8 mouse cellular contexts compared by ENCODE assay signal in genomic region chr11:44617734-44618586, GRCm38 (mm10). TPM values are rescaled to one million over a fixed set of nuclear protein-coding genes. Genes with fewer than 3 reads are reported as not detected.
A peak's percentile ranks its signal among the peaks of the same experiment; 100 is the strongest.
DNase-seq lines count a peak whose midpoint lies in the region; ATAC-seq and TF ChIP-seq lines count a peak whose summit lies in the region.

No protein-coding gene starts in this region.

- H3K4me1 ChIP-seq in cerebellum, adult 2 months (ENCODE audit: control insufficient read depth, insufficient read depth, low read length) = no peaks in the 10 kb centered on the region
- H3K4me1 ChIP-seq in hindbrain, embryonic 14.5 days (replicated peaks; ENCODE audit: control insufficient read depth, insufficient read depth, low read length) = peaks cover 24% of the 10 kb centered on the region

- DNase-seq in kidney, adult 11 months = peak; percentile 12
- no peak for DNase-seq in kidney, adult 9 months
- DNase-seq in cerebellum, adult 2 months = peak; percentile 72 to 78
- DNase-seq in frontal cortex, postnatal 36 days (ENCODE audit: low spot score in 2 of 2) = peak; percentile 39 to 48
- DNase-seq in hindbrain, embryonic 14.5 days (ENCODE audit: low spot score) = peak; percentile 65
- peak; percentile 46 for DNase-seq in liver
- DNase-seq in neural tube, embryonic 10.5 days (ENCODE audit: extremely low spot score, low spot score) = peak; percentile 79
- DNase-seq in thymus, postnatal 25 days = peak; percentile 46

- peak overlapping the region; percentile 97 for H3K9ac ChIP-seq in hindbrain, embryonic 14.5 days

- no peaks in the 10 kb centered on the region for H3K27me3 ChIP-seq in cerebellum, adult 2 months (ENCODE audit: control insufficient read depth, insufficient read depth, low read length)
- peaks cover 7% of the 10 kb centered on the region; the same call in 1 of the 2 replicates for H3K27me3 ChIP-seq in hindbrain, embryonic 14.5 days (ENCODE audit: control insufficient read depth, insufficient read depth, low read length)

- peak overlapping the region; percentile 89 for H3K4me3 ChIP-seq in cerebellum, adult 2 months (replicated peaks; ENCODE audit: insufficient read depth, low read depth, low read length)
- H3K4me3 ChIP-seq in hindbrain, embryonic 14.5 days (replicated peaks; ENCODE audit: low read length) = peak overlapping the region; percentile 80

- TF ChIP-seq POLR2A in cerebellum, adult 2 months (IDR thresholded peaks at IDR 0.05; ENCODE audit: borderline replicate concordance, insufficient read depth, low read length) = no peak

- no peaks in the 10 kb centered on the region for H3K9me3 ChIP-seq in hindbrain, embryonic 14.5 days (ENCODE audit: control insufficient read depth, low read length)

- ATAC-seq in hindbrain, embryonic 14.5 days (ENCODE audit: low FRiP score) = 0 out of 2 replicates have a peak, but pooled peaks have one; percentile 28

- peak overlapping the region; percentile 92 for H3K27ac ChIP-seq in cerebellum, adult 2 months (ENCODE audit: insufficient read depth, low read length)
- H3K27ac ChIP-seq in hindbrain, embryonic 14.5 days = peak overlapping the region; percentile 96

- WGBS in cerebellum, adult 2 months = under 1% methylated on average over 55 of the region's 55 CpGs
- WGBS in hindbrain, embryonic 14.5 days = under 1% methylated on average over 55 of the region's 55 CpGs

- no peak for TF ChIP-seq CTCF in cerebellum, adult 2 months (IDR thresholded peaks at IDR 0.05; ENCODE audit: borderline replicate concordance, insufficient read depth, low read depth, low read length)

- no peaks in the 10 kb centered on the region for H3K36me3 ChIP-seq in hindbrain, embryonic 14.5 days (replicated peaks; ENCODE audit: control insufficient read depth, insufficient read depth)

- peak overlapping the region; percentile 60 for H3K4me2 ChIP-seq in hindbrain, embryonic 14.5 days (replicated peaks)

RNA-seq across cellular contexts. Expression of gene Ebf1, which starts 0.8 kb away (rescaled TPM):
- 24.9 and 26.2 TPM in 2 replicates for polyA plus RNA-seq in cerebellum, adult 2 months (2012; rRNA removed)
- polyA plus RNA-seq in hindbrain, embryonic 14.5 days (2014; fragmentation: Nextera tagmentation; extraction: Ambion mirVana) = 123 TPM in 2 replicates
